Mouse (Mus musculus): ENCODE results near the gene Vangl1.
"Not testable (repeated sequence)": the region's sequence is repeated elsewhere in the genome, so short reads cannot be mapped to it uniquely, and the experiment has no call there.

The Vangl1 gene

GRCm38 (mm10) chr3:102203781-102204721, at the start of gene Vangl1:
TSS of gene Vangl1 (minus strand) at chr3:102204693.
- DNase-seq = peak; percentile 49

- DNase-seq = no peak
Measured at GRCm38 (mm10) chr3:102253554-102253953, 49.1 kb upstream of the Vangl1 start.

GRCm38 (mm10) chr3:102252927-102253326, 48.4 kb upstream of the Vangl1 start:
- DNase-seq = no peak

GRCm38 (mm10) chr3:102250873-102251272, 46.4 kb upstream of the Vangl1 start:
- no peak for DNase-seq

- DNase-seq = peak; percentile 57
Measured at GRCm38 (mm10) chr3:102249401-102249991, 45.0 kb upstream of the Vangl1 start.

- DNase-seq = no peak
Measured at GRCm38 (mm10) chr3:102244601-102245000, 40.1 kb upstream of the Vangl1 start.

- peak; percentile 54 for DNase-seq
Measured at GRCm38 (mm10) chr3:102242854-102243253, 38.4 kb upstream of the Vangl1 start.

GRCm38 (mm10) chr3:102231418-102232134, 27.1 kb upstream of the Vangl1 start:
- no peak for DNase-seq

GRCm38 (mm10) chr3:102222756-102223155, 18.3 kb upstream of the Vangl1 start:
- no peak for DNase-seq

GRCm38 (mm10) chr3:102218301-102218700, 13.8 kb upstream of the Vangl1 start:
- no peak for DNase-seq

GRCm38 (mm10) chr3:102214736-102215135, 10.2 kb upstream of the Vangl1 start:
- DNase-seq = no peak

GRCm38 (mm10) chr3:102214299-102214698, 9.8 kb upstream of the Vangl1 start:
- no peak for DNase-seq

- no peak for DNase-seq
Measured at GRCm38 (mm10) chr3:102212896-102213295, 8.4 kb upstream of the Vangl1 start.

GRCm38 (mm10) chr3:102212336-102212735, 7.8 kb upstream of the Vangl1 start:
- DNase-seq = no peak

- no peak for DNase-seq
Measured at GRCm38 (mm10) chr3:102211340-102211739, 6.8 kb upstream of the Vangl1 start.

GRCm38 (mm10) chr3:102210775-102211174, 6.3 kb upstream of the Vangl1 start:
- DNase-seq = no peak

- DNase-seq = no peak
Measured at GRCm38 (mm10) chr3:102208861-102209260, 4.4 kb upstream of the Vangl1 start.

GRCm38 (mm10) chr3:102205458-102205830, 951 bp upstream of the Vangl1 start:
- no peak for DNase-seq

GRCm38 (mm10) chr3:102204734-102205457, 403 bp upstream of the Vangl1 start:
- not testable (repeated sequence) for DNase-seq

- DNase-seq = no peak
Measured at GRCm38 (mm10) chr3:102203131-102203530, 1.4 kb downstream of the Vangl1 start.

GRCm38 (mm10) chr3:102199991-102200390, 4.5 kb downstream of the Vangl1 start:
- DNase-seq = no peak

GRCm38 (mm10) chr3:102199226-102199625, 5.3 kb downstream of the Vangl1 start:
- DNase-seq = no peak

GRCm38 (mm10) chr3:102198446-102198845, 6.0 kb downstream of the Vangl1 start:
- no peak for DNase-seq

Measured in layer of hippocampus, adult 9-11 months (tissue).